Mouse (Mus musculus): ENCODE measurements around the gene Wnt5b.

DNA sequence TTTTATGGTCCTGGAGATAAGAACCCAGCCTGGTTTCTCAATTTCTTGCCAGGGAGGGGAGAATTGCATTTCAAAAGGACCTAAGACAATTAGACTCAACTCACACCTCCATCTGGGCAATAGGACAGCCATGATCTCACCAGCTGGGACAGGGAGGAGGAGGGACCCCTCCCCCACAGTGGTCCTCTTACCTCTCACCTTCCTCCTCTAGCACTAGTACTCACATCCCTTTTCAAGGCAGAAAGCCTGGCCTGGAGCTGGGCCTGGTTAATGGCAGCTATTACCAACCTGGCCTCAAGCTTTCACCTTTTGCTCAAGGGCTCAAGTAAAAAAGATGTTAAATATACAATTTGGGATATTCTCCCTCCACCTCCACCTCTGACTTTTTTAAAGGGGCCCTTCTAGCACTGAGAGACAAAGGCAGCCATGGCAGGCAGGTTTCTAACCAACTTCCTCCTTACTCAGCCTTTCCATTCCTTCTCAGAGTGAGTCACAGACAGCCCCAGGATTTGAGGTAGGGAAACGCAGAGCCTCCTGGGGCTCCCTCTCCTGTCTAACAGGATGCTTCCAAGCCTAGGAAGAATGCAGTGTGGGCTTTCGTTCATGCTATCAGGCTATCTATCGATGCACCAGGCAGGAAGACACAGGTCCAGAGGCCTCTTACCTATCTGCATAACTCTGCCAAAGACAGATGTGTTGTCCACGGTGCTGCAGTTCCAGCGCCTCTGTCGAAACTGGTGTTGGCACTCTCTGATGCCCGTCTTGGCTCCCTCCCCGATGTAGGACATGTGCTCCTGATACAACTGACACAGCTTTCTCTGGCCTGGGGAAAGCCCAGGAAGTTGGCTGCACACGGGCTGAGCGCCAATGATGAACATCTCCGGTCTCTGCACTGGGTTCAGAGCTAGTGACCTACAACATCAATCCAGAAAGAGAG, 98.2 kb downstream of the Wnt5b start:
- no peak for TF ChIP-seq POLR2A (IDR thresholded peaks at IDR 0.05; ENCODE audit: insufficient read length, low read depth)
- TF ChIP-seq MYOD1 (IDR thresholded peaks at IDR 0.05; ENCODE audit: control insufficient read depth in 1 of 3, insufficient read length in 2 of 3, low read depth in 2 of 3), result no peak
- TF ChIP-seq REST (IDR thresholded peaks at IDR 0.05; ENCODE audit: insufficient read depth, insufficient read length), result no peak
- no peak for TF ChIP-seq E2F4 (IDR thresholded peaks at IDR 0.05; ENCODE audit: insufficient read depth)
- TF ChIP-seq TCF12 (IDR thresholded peaks at IDR 0.05; ENCODE audit: insufficient read depth, poor library complexity, severe bottlenecking), result no peak
- no peak for TF ChIP-seq TCF3 (IDR thresholded peaks at IDR 0.05; ENCODE audit: insufficient read length, low read depth)
- TF ChIP-seq USF1 (IDR thresholded peaks at IDR 0.05; ENCODE audit: low read depth), result no peak
- TF ChIP-seq SRF (IDR thresholded peaks at IDR 0.05; ENCODE audit: control insufficient read depth, insufficient read length, low read depth), result no peak
- no peak for TF ChIP-seq MAX (IDR thresholded peaks at IDR 0.05; ENCODE audit: low read depth)

Measured in myocyte (in vitro differentiated cells).